Mouse (Mus musculus) cerebellum, adult 11-12 months (tissue): ENCODE results near the gene Mprip.
"Not testable (repeated sequence)": the region's sequence is repeated elsewhere in the genome, so short reads cannot be mapped to it uniquely, and the experiment has no call there.

Source experiments
- DNase-seq: peaks from one replicate; pipeline ENCODE4 v3.0.0; 2022

Mprip gene

DNA sequence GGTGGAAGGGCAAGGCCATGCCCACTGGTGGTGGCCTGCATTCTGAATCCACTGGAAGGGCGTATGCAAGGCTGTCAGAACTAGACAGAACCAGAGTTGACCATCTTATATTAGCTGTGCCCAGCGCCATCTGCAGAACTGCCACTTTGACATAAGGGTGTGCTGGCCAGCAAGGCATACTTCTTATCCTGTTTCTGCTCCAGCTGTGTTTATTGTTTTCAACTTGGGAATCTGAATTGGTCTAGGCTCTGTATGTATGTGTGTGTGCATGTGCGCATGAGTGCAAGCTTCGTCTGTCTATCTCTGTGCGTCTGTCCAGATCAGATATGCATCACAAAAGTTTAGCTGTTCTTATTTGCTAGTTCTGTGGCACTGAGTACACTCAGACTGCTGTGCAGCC is 58.1 kb downstream of the Mprip start:
- DNase-seq: no peak

GRCm38 (mm10) chr11:59721385-59721784 is 60.3 kb downstream of the Mprip start:
- DNase-seq: no peak

DNA sequence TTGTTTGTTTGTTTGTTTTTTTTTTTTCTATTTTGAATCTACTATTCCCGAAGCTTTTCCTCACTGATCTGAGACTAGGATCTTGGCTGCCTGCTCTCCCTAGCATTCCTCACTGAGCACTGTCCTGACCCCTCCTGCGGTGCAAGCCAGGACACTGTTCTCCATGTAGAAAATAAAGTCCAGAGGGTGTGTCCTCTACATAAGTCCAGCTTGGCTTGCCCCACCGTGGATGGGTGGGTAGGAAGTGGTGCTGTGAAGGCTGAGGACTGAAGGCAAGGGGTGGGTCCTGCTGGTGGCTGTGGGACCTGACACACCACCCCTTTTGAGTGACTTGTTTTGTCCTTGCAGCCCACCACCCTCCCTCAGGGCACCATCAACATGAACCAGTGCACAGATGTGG is 66.1 kb downstream of the Mprip start:
- DNase-seq: no peak

DNA sequence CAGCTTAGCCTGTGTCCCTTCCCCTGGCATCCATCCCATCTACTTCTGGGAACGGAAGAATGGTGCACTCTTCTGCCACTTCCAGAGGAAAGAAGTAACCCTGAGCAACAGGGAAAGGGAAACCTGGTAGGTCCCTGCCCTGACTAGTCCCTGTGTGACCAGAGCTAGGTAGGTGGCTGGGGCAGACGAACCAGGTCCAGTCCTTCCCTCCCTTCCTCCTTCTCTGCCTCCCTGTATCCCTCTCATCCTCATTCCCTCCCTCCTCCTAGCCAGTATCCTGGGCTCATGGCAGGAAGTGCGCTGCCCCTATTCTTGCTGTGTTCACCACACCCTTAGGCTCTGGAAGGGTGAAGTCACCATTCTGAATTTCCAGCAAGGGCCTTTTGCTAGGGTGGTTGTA is 70.7 kb downstream of the Mprip start:
- DNase-seq: no peak

DNA sequence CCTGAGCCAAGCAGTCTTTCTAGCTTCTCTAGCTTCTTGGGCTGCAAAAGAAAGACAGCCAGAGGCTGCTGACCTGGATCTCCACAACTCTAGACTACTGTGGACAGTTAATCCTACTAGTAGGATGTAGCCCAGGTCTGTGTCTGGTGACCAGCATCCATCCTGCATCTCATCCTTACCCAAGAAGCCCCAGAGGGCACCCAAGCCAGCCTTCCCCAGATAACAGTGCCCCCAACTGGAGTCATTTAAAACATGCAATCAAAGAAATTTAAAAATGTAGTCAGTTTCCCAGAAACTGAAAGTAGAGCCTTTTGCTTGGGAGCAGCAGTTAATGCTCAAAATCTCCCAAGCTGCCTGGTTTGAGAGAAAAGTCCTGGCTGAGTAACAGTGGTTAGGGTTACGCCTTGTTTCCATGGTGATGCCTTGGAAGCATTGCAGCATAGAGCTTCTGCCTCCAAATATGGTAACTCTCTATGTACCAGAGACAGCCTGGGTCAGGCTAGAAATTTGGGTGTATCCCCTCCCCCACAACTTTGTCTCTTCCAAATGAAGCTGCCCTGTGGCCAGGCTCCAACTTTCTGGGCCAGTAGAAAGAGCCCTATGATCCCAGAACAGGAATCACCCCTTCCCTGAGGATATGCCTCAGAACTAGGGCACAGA is 71.4 kb downstream of the Mprip start:
- peak; percentile 43 for DNase-seq

DNA sequence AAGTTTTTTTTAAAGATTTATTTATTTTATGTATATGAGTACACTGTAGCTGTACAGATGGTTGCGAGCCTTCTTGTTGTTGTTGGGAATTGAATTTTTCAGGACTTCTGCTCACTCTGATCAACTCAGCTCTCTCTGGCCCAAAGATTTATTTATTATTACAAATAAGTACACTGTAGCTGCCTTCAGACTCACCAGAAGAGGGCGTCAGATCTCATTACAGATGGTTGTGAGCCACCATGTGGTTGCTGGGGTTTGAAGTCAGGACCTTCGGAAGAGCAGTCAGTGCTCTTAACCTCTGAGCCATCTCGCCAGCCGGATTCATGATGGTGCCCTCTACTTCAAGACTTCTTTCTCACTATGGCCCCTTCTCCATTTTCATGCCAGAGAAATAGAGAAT is 72.5 kb downstream of the Mprip start:
- DNase-seq: not testable (repeated sequence)

DNA sequence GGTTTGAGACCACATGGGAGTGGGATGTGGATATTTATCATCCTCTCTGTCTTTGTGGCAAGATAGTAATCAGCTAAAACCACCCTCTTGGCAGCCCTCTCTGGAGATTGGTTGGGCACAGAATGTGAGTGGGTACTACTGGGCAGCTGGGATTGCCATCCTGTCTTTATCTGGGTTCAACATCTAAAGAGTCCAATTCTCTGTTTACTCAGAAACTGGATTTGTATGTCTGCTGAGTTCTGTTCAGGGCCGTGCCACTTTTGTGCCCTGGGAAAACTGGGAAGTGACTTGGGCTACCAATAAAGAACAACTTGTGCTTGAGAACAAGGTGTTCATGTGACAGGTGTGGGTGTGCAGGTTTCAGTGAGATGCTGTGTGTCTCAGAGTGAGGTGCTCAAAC is 73.2 kb downstream of the Mprip start:
- DNase-seq: no peak

- peak; percentile 56 for DNase-seq
These were observed 74.8 kb downstream of the Mprip start for GRCm38 (mm10) chr11:59735938-59736337.

DNA sequence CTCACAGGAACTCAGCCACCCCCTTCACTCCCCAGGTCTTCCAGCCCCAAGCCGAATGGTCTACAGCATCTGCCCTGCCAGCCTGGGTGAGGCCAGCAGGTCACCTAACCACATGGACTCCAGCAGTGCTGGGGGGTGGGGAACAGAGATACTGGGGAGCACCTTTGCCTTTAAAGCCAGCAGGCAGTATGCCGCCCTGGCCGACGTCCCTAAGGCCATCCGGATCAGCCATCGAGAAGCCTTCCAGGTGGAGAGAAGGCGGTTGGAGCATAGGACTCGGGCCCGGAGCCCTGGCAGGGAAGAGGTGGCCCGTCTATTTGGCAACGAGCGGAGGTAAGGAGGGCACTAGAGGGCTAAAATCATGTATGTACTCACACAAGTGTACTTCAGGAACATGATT is 76.1 kb downstream of the Mprip start:
- peak; percentile 72 for DNase-seq

GRCm38 (mm10) chr11:59739996-59740395 is 78.9 kb downstream of the Mprip start:
- no peak for DNase-seq

DNA sequence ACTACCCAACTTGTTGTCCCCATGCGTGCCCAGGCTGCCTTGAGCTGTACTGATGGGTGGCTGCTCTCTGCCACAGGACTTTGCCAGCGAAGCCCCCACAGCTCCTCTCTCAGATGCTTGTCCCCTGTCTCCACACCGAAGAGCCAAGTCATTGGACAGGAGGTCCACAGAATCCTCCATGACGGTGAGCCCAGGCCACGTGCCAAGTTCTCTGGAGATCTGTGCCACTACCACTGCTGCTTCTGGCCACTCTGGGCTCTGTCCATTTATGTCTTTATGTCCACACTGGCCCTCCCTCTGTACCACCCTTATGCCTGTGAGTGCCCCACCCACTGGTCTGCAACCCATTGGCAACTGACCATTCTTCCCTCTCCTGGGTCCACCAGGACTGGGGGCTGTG is 80.8 kb downstream of the Mprip start:
- DNase-seq: no peak

DNA sequence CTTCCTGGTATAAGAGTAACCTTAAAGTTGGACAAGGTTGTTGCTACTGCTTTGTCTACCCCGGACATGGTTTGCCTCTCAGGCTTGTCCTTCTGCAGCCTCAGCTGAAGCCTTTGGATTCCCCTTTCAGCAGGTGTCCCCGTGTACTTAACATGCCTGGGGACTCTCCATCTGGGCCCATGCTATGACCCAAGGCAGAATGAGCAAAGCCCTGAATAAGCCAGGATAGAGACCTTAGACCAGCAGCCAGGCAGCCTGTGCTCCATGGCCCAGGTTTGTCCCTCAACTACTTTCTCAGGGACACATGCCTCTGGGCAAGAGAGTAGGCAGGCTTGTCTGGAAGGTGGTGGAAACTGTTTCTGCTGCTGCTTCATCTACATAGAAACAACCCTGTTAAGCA is 82.2 kb downstream of the Mprip start:
- DNase-seq: no peak

DNA sequence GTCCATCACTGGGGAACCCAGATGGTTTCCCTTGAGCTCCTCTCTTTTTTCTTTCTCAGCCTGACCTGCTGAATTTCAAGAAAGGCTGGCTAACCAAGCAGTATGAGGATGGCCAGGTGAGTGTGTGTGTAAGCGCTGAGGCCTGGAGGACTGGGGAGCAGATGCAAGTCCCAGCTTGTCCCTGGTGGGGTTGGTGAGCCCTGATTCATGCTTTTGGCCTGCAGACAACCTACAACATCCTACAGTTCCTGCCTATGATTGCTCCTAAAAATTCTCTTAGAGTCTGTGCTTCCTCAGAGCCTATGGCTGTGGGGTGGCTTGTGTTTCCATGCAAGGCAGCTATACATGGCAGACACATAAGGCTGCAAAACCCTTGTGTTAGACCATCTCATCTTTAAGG is 82.6 kb downstream of the Mprip start:
- no peak for DNase-seq

DNA sequence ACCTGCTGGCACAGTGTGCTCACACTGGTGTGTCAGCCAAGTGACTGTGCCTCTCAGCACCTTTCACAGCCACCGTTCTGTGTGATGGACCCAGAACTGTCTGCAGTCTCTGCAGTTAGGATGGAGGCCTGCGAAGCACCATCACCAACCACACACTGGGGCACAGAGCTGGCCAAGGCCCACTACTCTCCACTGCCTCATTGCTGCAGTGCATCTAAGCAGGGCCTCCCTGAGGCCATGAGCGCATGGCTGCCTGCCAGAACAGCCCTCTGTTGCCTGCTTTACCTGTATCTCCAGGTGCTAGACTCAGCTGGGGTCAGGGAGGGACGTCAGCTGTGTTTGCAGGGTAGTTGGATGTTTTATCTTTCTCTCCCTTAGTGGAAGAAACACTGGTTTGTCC is 83.3 kb downstream of the Mprip start:
- no peak for DNase-seq

DNA sequence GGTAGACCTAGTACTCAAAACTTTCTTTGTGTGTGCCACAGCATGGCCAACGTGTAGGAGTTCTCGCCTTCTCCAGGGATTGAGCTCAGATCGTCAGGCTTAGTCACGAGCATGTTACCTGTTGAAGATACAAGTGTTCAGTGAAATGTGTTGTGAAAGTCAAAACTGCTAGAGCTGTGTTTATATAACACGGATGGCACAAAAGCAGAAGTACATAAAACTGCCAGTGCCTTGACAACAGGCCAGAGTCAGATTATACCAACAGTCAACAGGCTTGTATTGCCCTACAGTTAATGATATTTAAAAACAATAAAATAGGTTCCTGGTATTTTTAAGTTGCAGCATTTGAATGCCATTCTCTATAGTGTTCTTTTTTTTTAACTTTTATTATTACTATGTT is 84.7 kb downstream of the Mprip start:
- no peak for DNase-seq

- DNase-seq: no peak
These were observed 85.5 kb downstream of the Mprip start for GRCm38 (mm10) chr11:59746614-59747013.

DNA sequence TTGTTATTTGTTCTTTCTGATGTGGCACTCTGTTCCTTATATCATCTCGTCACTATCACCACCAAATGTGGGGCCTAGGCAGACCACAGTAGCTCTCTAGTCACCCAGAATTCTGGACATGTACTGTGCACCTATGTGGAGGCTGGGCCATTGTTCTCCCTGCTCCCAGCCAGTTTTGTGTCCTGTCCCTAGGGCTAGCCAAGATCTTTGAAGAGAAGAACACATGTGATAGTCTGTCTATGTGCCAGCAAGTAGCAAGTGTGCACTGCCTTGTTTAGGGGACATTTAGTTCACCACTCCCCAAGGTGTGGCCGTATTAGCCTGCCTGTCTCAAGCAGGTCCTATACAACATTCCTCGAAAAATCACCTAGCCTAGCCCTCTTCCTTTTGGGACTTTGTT is 87.9 kb downstream of the Mprip start:
- DNase-seq: no peak

DNA sequence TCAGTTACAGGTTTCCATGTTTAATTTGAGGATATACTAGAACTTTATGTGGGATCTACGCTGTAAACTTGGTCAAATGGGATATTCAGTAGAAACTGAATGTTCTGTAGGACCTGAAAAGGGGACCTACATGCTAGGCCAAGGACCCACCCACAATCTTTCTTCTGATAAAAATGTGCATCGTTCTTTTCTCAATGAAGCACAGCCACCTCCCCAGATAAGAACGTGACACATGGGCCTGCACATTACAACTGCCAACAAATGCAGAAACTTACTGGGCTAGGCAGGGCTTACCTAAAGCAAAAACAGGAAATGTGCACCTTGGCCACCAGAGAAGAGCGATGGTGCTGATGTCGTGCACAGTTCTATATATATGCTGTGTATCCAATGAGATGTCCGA is 93.4 kb downstream of the Mprip start:
- no peak for DNase-seq

DNA sequence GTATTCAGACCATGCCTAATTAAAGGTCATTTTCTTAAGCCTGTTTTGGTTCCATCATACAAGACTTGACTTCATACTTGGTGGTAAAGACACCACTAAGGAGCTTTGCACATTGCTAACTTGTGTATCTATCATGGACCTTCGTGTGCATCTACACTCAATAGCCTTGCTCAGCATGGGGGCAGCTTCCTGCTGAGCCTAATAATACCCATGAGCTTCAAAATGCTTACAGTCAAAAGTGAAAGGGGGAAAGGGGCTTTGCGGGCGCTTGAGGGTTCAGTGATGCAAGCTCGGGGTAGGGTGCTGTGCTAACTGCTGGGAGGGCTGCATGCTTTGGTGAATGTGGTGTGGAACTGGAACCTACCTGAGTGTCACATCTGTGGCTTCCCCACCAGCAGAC is 95.2 kb downstream of the Mprip start:
- no peak for DNase-seq

GRCm38 (mm10) chr11:59758191-59758985 is 97.3 kb downstream of the Mprip start:
- peak; percentile 59 for DNase-seq

- DNase-seq: peak; percentile 96
These were observed 98.1 kb downstream of the Mprip start for GRCm38 (mm10) chr11:59759178-59759577.

GRCm38 (mm10) chr11:59759626-59760025 is 98.5 kb downstream of the Mprip start:
- DNase-seq: no peak

GRCm38 (mm10) chr11:59760796-59761195 is 99.7 kb downstream of the Mprip start:
- DNase-seq: peak; percentile 74

- DNase-seq: no peak
These were observed 108.2 kb downstream of the Mprip start for GRCm38 (mm10) chr11:59769307-59769706.

DNA sequence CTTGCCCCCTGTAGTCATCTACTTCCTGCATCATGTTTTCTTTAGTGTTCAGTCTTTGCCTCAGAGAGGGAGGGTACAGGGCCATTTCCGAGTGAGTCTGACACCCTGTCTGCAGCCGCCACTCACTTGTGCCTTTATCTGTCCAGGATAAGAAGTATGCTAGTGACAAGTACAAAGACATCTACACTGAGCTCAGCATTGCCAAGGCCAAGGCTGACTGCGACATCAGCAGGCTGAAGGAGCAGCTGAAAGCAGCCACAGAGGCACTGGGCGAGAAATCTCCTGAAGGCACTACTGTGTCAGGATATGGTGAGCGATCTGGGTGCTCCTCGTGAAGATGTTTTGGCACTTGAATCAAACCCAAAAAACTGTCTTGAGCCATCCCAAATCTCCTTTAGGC is 108.6 kb downstream of the Mprip start:
- DNase-seq: no peak
